Mouse (Mus musculus) bone marrow, adult 2 months (tissue): ENCODE results near the gene Ms4a3. TPM values are rescaled to one million over a fixed set of nuclear protein-coding genes. Genes with fewer than 3 reads are reported as not detected.

Experiments
- H3K27ac ChIP-seq: fragments of 200-500 bp; 2 replicates; pipeline ENCODE4 v1.5.1; 2012; ENCODE audit warnings: low read depth, mild to moderate bottlenecking, control low read depth, inconsistent platforms, low read length; ENCODE audit not compliant: control insufficient read depth, poor library complexity, insufficient read depth
- H3K4me1 ChIP-seq: fragments of 200-500 bp; 2 replicates; pipeline ENCODE4 v1.6.1; 2011; ENCODE audit warnings: low read length; ENCODE audit not compliant: control insufficient read depth, insufficient read depth
- H3K4me3 ChIP-seq: fragments of 200-500 bp; replicated peaks from 2 replicates; pipeline ENCODE3; 2011; ENCODE audit warnings: mild to moderate bottlenecking, low read depth, low read length, control low read depth; ENCODE audit not compliant: control insufficient read depth
- CTCF ChIP-seq: fragments of 200-500 bp; IDR thresholded peaks from 2 replicates; pipeline ENCODE4 v1.5.1; 2011; ENCODE audit warnings: low read length, control low read depth; ENCODE audit not compliant: control insufficient read depth, insufficient read depth
- POLR2A ChIP-seq: fragments of 200-500 bp; IDR thresholded peaks from 2 replicates; pipeline ENCODE4 v1.6.1; 2011; ENCODE audit warnings: low read depth, mild to moderate bottlenecking, control low read depth, low read length, borderline replicate concordance; ENCODE audit not compliant: control insufficient read depth
- WGBS: fragments of 180-500 bp; shearing (Covaris S2); methylation state at CpG from one replicate; pipeline ENCODE4 v1.1.7; 2018; 5-methylcytosine and 5-hydroxymethylcytosine counted together
- polyA plus RNA-seq: library from polyadenylated mRNA; stranded (reverse); fragments of >200 nt; gene quantifications from 2 replicates; pipeline ENCODE4 v1.2.4, GENCODE M21; 2011; ENCODE audit warnings: low replicate concordance; ENCODE audit not compliant: missing spikeins, insufficient read depth, insufficient read length

The Ms4a3 gene
- 51.9 and 110 TPM in 2 replicates for polyA plus RNA-seq

GRCm38 (mm10) chr19:11640732-11641131, at the start of gene Ms4a3:
Ms4a3 (minus strand) TSS chr19:11640851.
- H3K4me3 ChIP-seq: peak within 1 kb of the TSS; percentile 4

GRCm38 (mm10) chr19:11661562-11661961, 20.9 kb upstream of the Ms4a3 start:
- Histone ChIP-seq H3K27ac (no peak overlapping the region), H3K4me3 (no peak overlapping the region), H3K4me1 (no peaks in the 10 kb centered on the region; the same call in 1 of the 2 replicates)
- TF ChIP-seq CTCF (no peak), POLR2A (no peak)

More at GRCm38 (mm10) chr19:11640732-11641131, at the start of gene Ms4a3:
- TF ChIP-seq CTCF: no peak
- TF ChIP-seq POLR2A: no peak
- Histone ChIP-seq H3K4me1 (no peaks in the 10 kb centered on the region; the same call in 1 of the 2 replicates), H3K27ac (no peak within 1 kb of the TSS)
- WGBS: 27% methylated on average over 1 of the region's 1 CpGs

- no peak for TF ChIP-seq CTCF
- TF ChIP-seq POLR2A: no peak
- WGBS: 84% methylated on average over 5 of the region's 5 CpGs
- no peak within 1 kb of the TSS for H3K27ac ChIP-seq
- H3K4me3 ChIP-seq: no peak within 1 kb of the TSS
- no peaks in the 10 kb centered on the region; the same call in 1 of the 2 replicates for H3K4me1 ChIP-seq
These were observed 19.8 kb upstream of the Ms4a3 start, which contains the start of gene Oosp2 for GRCm38 (mm10) chr19:11660459-11660858. Oosp2 (minus strand) TSS chr19:11660559.

GRCm38 (mm10) chr19:11659142-11659541, 18.5 kb upstream of the Ms4a3 start:
- Histone ChIP-seq H3K27ac (no peak overlapping the region), H3K4me1 (no peaks in the 10 kb centered on the region; the same call in 1 of the 2 replicates), H3K4me3 (no peak overlapping the region)
- 29% methylated on average over 2 of the region's 2 CpGs for WGBS
- TF ChIP-seq POLR2A (no peak), CTCF (no peak)

- WGBS: 77% methylated on average over 4 of the region's 4 CpGs
- no peak overlapping the region for H3K27ac ChIP-seq
- H3K4me3 ChIP-seq: no peak overlapping the region
- peaks cover 1% of the 10 kb centered on the region; the same call in 1 of the 2 replicates for H3K4me1 ChIP-seq
- TF ChIP-seq CTCF: no peak
- no peak for TF ChIP-seq POLR2A
These were observed 8.9 kb upstream of the Ms4a3 start for GRCm38 (mm10) chr19:11649564-11649963.

GRCm38 (mm10) chr19:11646166-11646565, 5.5 kb upstream of the Ms4a3 start:
- no peak for TF ChIP-seq CTCF
- no peak for TF ChIP-seq POLR2A
- H3K4me1 ChIP-seq: peaks cover 1% of the 10 kb centered on the region; the same call in 1 of the 2 replicates
- H3K27ac ChIP-seq: no peak overlapping the region
- H3K4me3 ChIP-seq: no peak overlapping the region
- WGBS: 48% methylated on average over 3 of the region's 3 CpGs

GRCm38 (mm10) chr19:11639038-11639437, 1.6 kb downstream of the Ms4a3 start:
- WGBS: 38% methylated on average over 4 of the region's 4 CpGs
- no peak for TF ChIP-seq CTCF
- no peak for TF ChIP-seq POLR2A
- no peaks in the 10 kb centered on the region; the same call in 1 of the 2 replicates for H3K4me1 ChIP-seq
- peak overlapping the region; percentile 29 for H3K4me3 ChIP-seq
- H3K27ac ChIP-seq: no peak overlapping the region

- Histone ChIP-seq H3K27ac (no peak overlapping the region), H3K4me1 (no peaks in the 10 kb centered on the region; the same call in 1 of the 2 replicates), H3K4me3 (no peak overlapping the region)
- TF ChIP-seq CTCF (no peak), POLR2A (no peak)
- WGBS: 3% methylated on average over 5 of the region's 5 CpGs
These were observed 5.1 kb downstream of the Ms4a3 start for GRCm38 (mm10) chr19:11635572-11635971.
